Comparison of ENCODE assay signal across 9 mouse cellular contexts in the genomic region with DNA sequence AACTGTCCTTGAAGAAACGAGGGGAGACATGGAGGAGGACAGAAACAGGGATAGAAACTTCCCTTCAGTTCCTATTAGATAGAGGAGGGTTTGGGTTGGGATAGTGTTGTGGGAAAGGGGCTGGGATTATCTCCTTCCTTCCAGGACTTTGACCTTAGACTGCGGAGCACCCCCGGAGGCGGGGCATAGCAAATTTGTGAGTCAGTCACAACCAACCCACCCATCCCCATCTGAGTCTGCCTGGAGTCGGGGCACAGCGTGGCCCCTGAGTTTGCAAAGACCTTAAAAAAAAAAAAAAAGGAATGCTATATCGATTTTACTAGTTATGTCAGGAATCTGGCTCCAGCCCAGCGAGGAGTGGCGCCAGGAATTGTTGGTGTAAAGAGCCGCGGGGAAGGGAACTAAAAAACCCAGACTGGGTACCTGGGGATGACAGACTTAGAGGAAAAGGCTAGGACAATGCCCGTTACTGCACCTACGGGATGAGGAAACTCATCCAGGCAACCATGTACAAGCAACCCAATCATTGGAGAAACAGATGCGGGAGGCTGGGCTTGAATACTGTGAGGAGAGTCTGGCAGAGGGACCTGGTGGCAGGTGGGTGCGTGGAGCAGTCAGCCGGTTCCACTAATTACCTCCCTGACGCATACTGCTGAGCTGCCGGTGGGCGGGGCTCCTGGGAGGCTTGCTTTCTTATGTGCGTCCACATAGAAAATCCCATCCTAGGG. TPM values are rescaled to one million over a fixed set of nuclear protein-coding genes. Genes with fewer than 3 reads are reported as not detected.
DNase-seq lines count a peak whose midpoint lies in the region; ATAC-seq and TF ChIP-seq lines count a peak whose summit lies in the region.
"Had no signal": no experiment of that assay in that cellular context is flagged by ENCODE, and none has a peak within 500 bp of the region (broad histone marks: within the 10 kb centered on the region; RNA-seq: fewer than 3 reads in every experiment).

No protein-coding gene starts in this region.

- intact Hi-C loops in heart, adult 2 months (cut with DNase I), result no loop called here

- no peaks in the 10 kb centered on the region for H3K79me2 ChIP-seq in heart, adult 2 months (replicated peaks; ENCODE audit: control insufficient read depth, insufficient read depth, low read length)

- H3K4me3 ChIP-seq in heart, embryonic 11.5 days (ENCODE audit: low read depth, low read length), result no peak overlapping the region
- H3K4me3 ChIP-seq in heart, adult 2 months, result no peak overlapping the region
- peak overlapping the region; percentile 15 for H3K4me3 ChIP-seq in midbrain, embryonic 15.5 days

- H3K4me1 ChIP-seq in heart, embryonic 11.5 days (ENCODE audit: control insufficient read depth, insufficient read depth, low read length), result no peaks in the 10 kb centered on the region
- H3K4me1 ChIP-seq in heart, adult 2 months (ENCODE audit: control insufficient read depth, insufficient read depth, low read length), result no peaks in the 10 kb centered on the region
- H3K4me1 ChIP-seq in midbrain, embryonic 15.5 days, result no peaks in the 10 kb centered on the region; the same call in 1 of the 2 replicates

- H3K36me3 ChIP-seq in heart, embryonic 11.5 days (ENCODE audit: control insufficient read depth, insufficient read depth, low read length), result no peaks in the 10 kb centered on the region
- H3K36me3 ChIP-seq in heart, adult 2 months (ENCODE audit: control insufficient read depth, insufficient read depth, low read length), result no peaks in the 10 kb centered on the region
- peaks cover 3% of the 10 kb centered on the region; the same call in 1 of the 2 replicates for H3K36me3 ChIP-seq in midbrain, embryonic 15.5 days (replicated peaks)

- no peak for TF ChIP-seq EP300 in heart, adult 2 months (IDR thresholded peaks at IDR 0.05; ENCODE audit: insufficient read depth, low read depth, low read length)

- H3K27ac ChIP-seq in heart, embryonic 11.5 days (ENCODE audit: low read depth, low read length), result no peak overlapping the region
- no peak overlapping the region for H3K27ac ChIP-seq in heart, adult 2 months
- H3K27ac ChIP-seq in midbrain, embryonic 15.5 days, result no peak overlapping the region

- H3K9me3 ChIP-seq in heart, embryonic 11.5 days (replicated peaks; ENCODE audit: control insufficient read depth, low read length), result no peaks in the 10 kb centered on the region
- no peaks in the 10 kb centered on the region for H3K9me3 ChIP-seq in midbrain, embryonic 15.5 days

- TF ChIP-seq CTCF in heart, adult 2 months (IDR thresholded peaks at IDR 0.05), result no peak

- TF ChIP-seq POLR2A in heart, adult 2 months (IDR thresholded peaks at IDR 0.05; ENCODE audit: insufficient read depth, low read depth, low read length), result no peak

- 8% methylated on average over 20 of the region's 20 CpGs for WGBS in heart, embryonic 11.5 days (ENCODE audit: insufficient replicate concordance)
- WGBS in heart, adult 2 months, result 11% methylated on average over 20 of the region's 20 CpGs
- WGBS in midbrain, embryonic 15.5 days, result 17% methylated on average over 20 of the region's 20 CpGs

- peak overlapping the region; percentile 45 for H3K4me2 ChIP-seq in heart, embryonic 11.5 days
- peak overlapping the region; percentile 42 for H3K4me2 ChIP-seq in midbrain, embryonic 15.5 days

- no peak for DNase-seq in heart, adult 2 months
- peak; percentile 82 for DNase-seq in cerebellum, adult 11-12 months
- DNase-seq in frontal cortex, postnatal 10 days (ENCODE audit: low spot score in 2 of 2), result peak; percentile 23 to 27
- DNase-seq in layer of hippocampus, postnatal 25 days (ENCODE audit: extremely low spot score in 1 of 2, low spot score in 1 of 2), result peak; percentile 38 to 46
- DNase-seq in spleen, postnatal 36 days (ENCODE audit: low spot score in 2 of 2), result no peak
- DNase-seq in thymus, postnatal 0 days (ENCODE audit: low spot score), result no peak

- H3K27me3 ChIP-seq in heart, embryonic 11.5 days (ENCODE audit: control insufficient read depth, insufficient read depth, low read length), result peaks cover 2% of the 10 kb centered on the region; the same call in 1 of the 2 replicates
- peaks cover 2% of the 10 kb centered on the region; the same call in 1 of the 2 replicates for H3K27me3 ChIP-seq in heart, adult 2 months (ENCODE audit: control insufficient read depth, insufficient read depth, low read length)
- H3K27me3 ChIP-seq in midbrain, embryonic 15.5 days (replicated peaks), result no peaks in the 10 kb centered on the region

- ATAC-seq in heart, embryonic 11.5 days (replicated peaks; ENCODE audit: insufficient number of reproducible peaks, low FRiP score, low TSS enrichment), result no peak
- peak; percentile 77 for ATAC-seq in midbrain, embryonic 15.5 days (replicated peaks)

- H3K9ac ChIP-seq in heart, embryonic 11.5 days (ENCODE audit: low read depth, low read length), result no peak overlapping the region
- H3K9ac ChIP-seq in heart, adult 2 months (ENCODE audit: low read depth, low read length), result no peak overlapping the region
- no peak overlapping the region for H3K9ac ChIP-seq in midbrain, embryonic 15.5 days

RNA-seq across cellular contexts. Expression of a gene that starts 6.9 kb away (rescaled TPM):
- polyA plus RNA-seq in heart, embryonic 11.5 days (2014; fragmentation: Nextera tagmentation; extraction: Ambion mirVana), result not detected in 2 replicates
- total RNA-seq in heart, adult 2 months (2021), result not detected
- polyA plus RNA-seq in heart, adult 2 months (2012; rRNA removed), result not detected in 2 replicates
- total RNA-seq in layer of hippocampus, postnatal 25 days (2021), result not detected
- polyA plus RNA-seq in midbrain, embryonic 15.5 days (2015; fragmentation: Nextera tagmentation; extraction: Ambion mirVana), result not detected in 2 replicates
- polyA plus RNA-seq in thymus, postnatal 0 days (2015; fragmentation: Nextera tagmentation; extraction: Ambion mirVana), result 0.15 TPM in 1 of 2 replicates, not detected in the other
- total RNA-seq: heart, postnatal 14 days had no signal

RNA-seq across cellular contexts. Expression of a gene that starts 44.5 kb away (rescaled TPM):
- not detected in 2 replicates for polyA plus RNA-seq in heart, embryonic 11.5 days (2014; fragmentation: Nextera tagmentation; extraction: Ambion mirVana)
- total RNA-seq in heart, adult 2 months (2021), result not detected
- not detected in 2 replicates for polyA plus RNA-seq in heart, adult 2 months (2012; rRNA removed)
- total RNA-seq in layer of hippocampus, postnatal 25 days (2021), result not detected
- not detected in 2 replicates for polyA plus RNA-seq in midbrain, embryonic 15.5 days (2015; fragmentation: Nextera tagmentation; extraction: Ambion mirVana)
- not detected in 2 replicates for polyA plus RNA-seq in thymus, postnatal 0 days (2015; fragmentation: Nextera tagmentation; extraction: Ambion mirVana)
- total RNA-seq: heart, postnatal 14 days had no signal

Comparison
In these comparisons a context has a peak if more than half of its experiments do, and no peak if none do; other contexts are left out.
1. DNase-seq: peak in cerebellum, adult 11-12 months (single experiment), frontal cortex, postnatal 10 days (2 of 2) and layer of hippocampus, postnatal 25 days (2 of 2); none in heart, adult 2 months (0 of 2), spleen, postnatal 36 days (0 of 2) and thymus, postnatal 0 days (single experiment).